Mouse (Mus musculus): ENCODE results near the gene Acsl1. TPM values are rescaled to one million over a fixed set of nuclear protein-coding genes. Genes with fewer than 3 reads are reported as not detected.

Gene Acsl1
- polyA plus RNA-seq, 1 experiment, result 2.6 TPM

DNA sequence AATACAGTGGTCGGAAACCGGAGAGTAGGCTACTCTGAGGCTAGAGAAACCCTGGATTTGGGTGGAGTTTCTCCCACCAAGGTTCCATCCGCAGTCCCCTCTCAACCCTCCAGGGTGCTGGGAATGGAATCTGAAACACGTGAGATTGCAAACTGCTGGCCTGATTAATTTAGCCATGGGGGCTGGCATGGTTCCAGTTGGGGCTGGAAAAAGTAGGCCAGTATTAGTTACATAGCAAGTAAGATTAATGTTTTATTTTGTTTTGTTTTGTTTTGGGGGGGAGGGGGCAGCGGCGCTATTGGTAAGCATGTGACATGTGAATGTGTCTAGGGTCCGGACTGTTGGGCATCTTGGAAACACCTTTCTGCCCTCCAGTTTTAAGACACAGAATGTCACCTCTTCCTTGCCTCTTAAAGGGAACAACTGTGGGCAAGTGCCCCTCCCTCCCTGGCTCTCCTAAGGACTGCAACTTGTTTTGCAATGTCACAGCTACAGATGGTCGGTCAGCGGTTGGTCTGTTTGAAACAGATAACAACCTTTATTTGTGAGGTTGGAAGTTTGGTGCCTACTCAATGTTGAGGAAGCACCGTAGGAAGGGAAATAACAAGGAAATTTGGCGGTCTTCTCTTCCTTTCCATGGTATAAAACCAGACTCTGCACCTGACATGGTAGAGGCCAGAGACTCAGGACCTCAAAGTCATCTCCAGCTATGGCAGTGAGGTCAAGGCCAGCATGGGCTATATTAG is 75.8 kb downstream of the Acsl1 start:
- Histone ChIP-seq H3K9me3 (no peaks in the 10 kb centered on the region), H3K36me3 (replicated peaks; ENCODE audit: low read length) (no peaks in the 10 kb centered on the region), H3K27me3 (replicated peaks) (peaks cover 4% of the 10 kb centered on the region), H3K4me1 (peaks cover 78% of the 10 kb centered on the region), H3K4me3 (replicated peaks) (peak overlapping the region; percentile 82)
- TF ChIP-seq GATA1 (IDR thresholded peaks at IDR 0.05; ENCODE audit: borderline replicate concordance, low read length) (peak; percentile 31; the same call in 1 of the 3 replicates), FLI1 (IDR thresholded peaks at IDR 0.05; ENCODE audit: low read length) (no peak)

DNA sequence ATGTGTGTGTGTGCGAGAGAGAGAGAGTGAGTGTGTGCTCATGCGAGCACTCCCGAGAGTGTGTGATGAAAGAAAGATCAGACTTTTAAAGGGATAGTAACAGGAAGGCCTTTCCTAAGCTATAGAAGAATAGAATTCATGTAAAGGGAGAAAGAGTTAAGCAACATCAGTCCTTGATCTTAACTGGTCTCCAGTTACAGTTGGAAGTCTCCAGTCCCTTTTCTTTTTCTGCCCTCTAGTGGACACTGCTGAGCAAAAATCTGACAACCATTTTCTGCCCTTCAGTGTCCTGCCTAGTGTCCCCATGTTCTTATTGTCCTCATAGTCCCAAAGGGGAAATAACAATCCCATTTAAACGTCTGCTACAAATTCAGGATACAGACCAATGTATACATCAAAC is 76.4 kb downstream of the Acsl1 start:
- TF ChIP-seq FLI1 (IDR thresholded peaks at IDR 0.05; ENCODE audit: low read length), result no peak
- no peak for TF ChIP-seq GATA1 (IDR thresholded peaks at IDR 0.05; ENCODE audit: borderline replicate concordance, low read length)
- no peaks in the 10 kb centered on the region for H3K36me3 ChIP-seq (replicated peaks; ENCODE audit: low read length)
- H3K4me1 ChIP-seq, result peaks cover 73% of the 10 kb centered on the region
- peak overlapping the region; percentile 82 for H3K4me3 ChIP-seq (replicated peaks)
- H3K9me3 ChIP-seq, result no peaks in the 10 kb centered on the region
- peaks cover under 1% of the 10 kb centered on the region for H3K27me3 ChIP-seq (replicated peaks)

DNA sequence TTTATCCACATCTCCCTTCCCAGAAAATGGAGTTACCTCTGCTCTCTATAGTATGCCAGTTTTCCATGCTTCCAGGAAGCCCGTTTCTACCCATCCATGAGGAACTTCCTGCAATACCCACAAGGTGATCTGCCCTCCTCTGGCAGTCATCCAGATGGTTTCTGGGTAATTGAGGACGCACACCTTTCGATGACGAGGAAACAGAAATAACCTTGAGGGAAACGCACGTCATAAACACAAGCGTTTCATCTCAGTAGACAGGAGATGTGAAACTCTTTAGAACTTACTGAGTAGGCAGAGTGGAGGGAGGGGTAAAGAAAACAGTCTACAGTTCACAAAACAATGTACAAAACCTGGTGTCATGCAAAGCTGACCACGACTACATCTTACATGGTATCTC is 79.2 kb downstream of the Acsl1 start:
- Histone ChIP-seq H3K36me3 (replicated peaks; ENCODE audit: low read length) (peaks cover 5% of the 10 kb centered on the region), H3K4me3 (replicated peaks) (no peak overlapping the region), H3K9me3 (no peaks in the 10 kb centered on the region), H3K27me3 (replicated peaks) (no peaks in the 10 kb centered on the region), H3K4me1 (peaks cover 71% of the 10 kb centered on the region)
- no peak for TF ChIP-seq GATA1 (IDR thresholded peaks at IDR 0.05; ENCODE audit: borderline replicate concordance, low read length)

DNA sequence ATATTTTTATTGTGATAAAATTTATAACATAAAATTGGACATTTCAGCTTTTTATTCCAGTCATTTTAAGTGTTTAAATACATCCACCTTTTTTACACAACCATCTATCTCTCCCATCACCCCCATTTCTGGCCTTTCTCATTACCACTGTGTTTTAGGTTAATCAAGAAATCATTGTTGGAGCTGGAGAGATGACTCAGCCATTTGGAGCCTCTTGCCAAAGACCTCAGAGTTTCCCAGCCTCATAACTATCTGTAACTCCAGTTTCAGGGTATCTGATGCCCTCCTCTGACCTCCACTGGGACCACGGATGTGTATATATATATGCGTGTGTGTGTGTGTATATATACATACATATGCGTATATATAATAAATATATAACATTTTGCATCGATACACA is 80.2 kb downstream of the Acsl1 start:
- peaks cover 63% of the 10 kb centered on the region for H3K4me1 ChIP-seq
- H3K27me3 ChIP-seq (replicated peaks), result no peaks in the 10 kb centered on the region
- H3K9me3 ChIP-seq, result no peaks in the 10 kb centered on the region
- H3K36me3 ChIP-seq (replicated peaks; ENCODE audit: low read length), result peaks cover 13% of the 10 kb centered on the region
- TF ChIP-seq GATA1 (IDR thresholded peaks at IDR 0.05; ENCODE audit: borderline replicate concordance, low read length) (no peak), FLI1 (IDR thresholded peaks at IDR 0.05; ENCODE audit: low read length) (no peak)
- peak overlapping the region; percentile 93 for H3K4me3 ChIP-seq (replicated peaks)

DNA sequence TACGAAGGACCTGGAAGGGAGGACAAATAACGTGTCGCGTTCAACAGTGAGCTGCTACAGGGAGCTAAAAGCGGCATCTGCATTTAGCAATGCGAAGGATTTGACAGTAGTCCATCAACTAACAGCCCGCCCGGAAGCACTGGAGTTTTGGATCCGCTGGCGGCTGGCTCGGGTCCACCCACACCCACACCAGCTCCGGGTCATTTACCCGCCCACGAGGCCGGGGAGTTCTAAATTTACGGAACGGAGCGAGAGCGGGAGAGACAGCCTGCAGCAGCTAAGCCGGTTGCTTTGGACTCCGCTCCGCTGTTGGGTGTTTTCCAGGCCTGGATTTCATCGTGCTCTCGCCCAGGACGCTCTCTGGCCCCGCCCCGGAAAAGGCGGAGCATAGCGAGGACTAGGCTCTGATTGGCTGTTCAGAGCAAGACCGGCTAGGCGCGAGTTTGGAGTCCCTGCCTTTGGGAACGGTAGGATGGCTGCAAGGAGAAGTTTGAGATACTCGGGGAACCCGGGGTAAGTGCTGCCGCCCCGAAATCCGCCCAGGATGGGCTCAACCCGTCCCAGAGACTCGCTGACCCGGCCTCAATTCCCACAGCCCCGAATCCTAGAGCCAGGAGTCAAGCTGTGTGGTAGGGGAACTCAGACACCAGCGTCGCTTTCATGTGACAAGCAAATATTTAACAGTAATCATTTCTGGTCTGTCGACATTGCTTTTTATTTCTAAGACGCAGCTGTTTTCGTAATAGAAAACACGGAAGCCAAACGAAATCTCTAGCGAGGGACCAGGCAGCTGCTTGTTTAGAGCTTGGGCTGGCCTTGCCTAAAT is 81.0 kb downstream of the Acsl1 start, which contains the start of gene Cenpu:
Gene Cenpu, plus strand, starts transcription at position 414 of the 826 bp plus-strand sequence.
- H3K4me3 ChIP-seq (replicated peaks), result peak within 1 kb of the TSS; percentile 93
- TF ChIP-seq GATA1 (IDR thresholded peaks at IDR 0.05; ENCODE audit: borderline replicate concordance, low read length) (no peak), FLI1 (IDR thresholded peaks at IDR 0.05; ENCODE audit: low read length) (peak; percentile 64; the same call in 1 of the 2 replicates)
- H3K4me1 ChIP-seq, result peaks cover 55% of the 10 kb centered on the region
- no peaks in the 10 kb centered on the region for H3K27me3 ChIP-seq (replicated peaks)
- no peaks in the 10 kb centered on the region for H3K9me3 ChIP-seq
- peaks cover 19% of the 10 kb centered on the region for H3K36me3 ChIP-seq (replicated peaks; ENCODE audit: low read length)

DNA sequence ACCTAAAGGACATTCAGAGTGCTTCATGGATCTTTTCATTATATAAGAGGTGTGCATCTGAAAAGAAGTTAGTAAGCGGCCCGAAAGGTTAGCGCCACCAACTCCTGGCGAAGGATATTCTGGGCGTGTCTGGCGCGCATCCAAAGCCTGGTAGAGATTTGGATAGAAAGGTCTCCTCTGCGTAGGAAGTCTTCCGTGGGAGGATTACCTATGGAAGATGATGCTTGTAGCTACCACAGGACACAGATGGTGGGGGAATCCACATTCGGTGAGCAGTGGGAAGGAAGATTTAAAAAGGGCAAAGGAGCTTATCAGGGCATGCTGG is 81.6 kb downstream of the Acsl1 start:
- TF ChIP-seq GATA1 (IDR thresholded peaks at IDR 0.05; ENCODE audit: borderline replicate concordance, low read length), result no peak
- no peak for TF ChIP-seq FLI1 (IDR thresholded peaks at IDR 0.05; ENCODE audit: low read length)

DNA sequence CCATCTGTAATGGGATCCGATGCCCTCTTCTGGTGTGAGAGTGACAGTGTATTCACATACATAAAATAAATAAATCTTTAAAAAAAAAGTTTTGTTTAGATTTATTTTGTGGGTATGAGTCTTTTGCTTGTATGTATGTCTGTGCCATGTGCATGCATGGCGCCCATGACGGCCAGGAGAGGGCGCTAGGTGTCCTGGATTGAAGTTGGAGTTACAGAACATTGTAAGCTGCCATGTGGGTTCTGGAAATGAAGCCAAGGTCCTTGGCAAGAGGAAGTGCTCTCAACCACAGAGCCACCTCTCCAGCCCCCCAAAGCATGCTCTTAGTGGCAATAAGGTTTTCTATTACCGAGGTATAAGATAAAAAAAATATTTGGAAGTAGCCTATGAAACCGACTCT is 88.6 kb downstream of the Acsl1 start:
- no peak overlapping the region for H3K4me3 ChIP-seq (replicated peaks)
- no peaks in the 10 kb centered on the region for H3K9me3 ChIP-seq
- H3K36me3 ChIP-seq (replicated peaks; ENCODE audit: low read length), result peaks cover 84% of the 10 kb centered on the region
- H3K4me1 ChIP-seq, result peaks cover 18% of the 10 kb centered on the region
- no peaks in the 10 kb centered on the region for H3K27me3 ChIP-seq (replicated peaks)
- TF ChIP-seq FLI1 (IDR thresholded peaks at IDR 0.05; ENCODE audit: low read length) (no peak), GATA1 (IDR thresholded peaks at IDR 0.05; ENCODE audit: borderline replicate concordance, low read length) (no peak)

More for the DNA sequence above, 81.6 kb downstream of the Acsl1 start:
- no peaks in the 10 kb centered on the region for H3K27me3 ChIP-seq (replicated peaks)
- H3K4me1 ChIP-seq, result peaks cover 49% of the 10 kb centered on the region
- H3K4me3 ChIP-seq (replicated peaks), result peak overlapping the region; percentile 93
- no peaks in the 10 kb centered on the region for H3K9me3 ChIP-seq
- peaks cover 25% of the 10 kb centered on the region for H3K36me3 ChIP-seq (replicated peaks; ENCODE audit: low read length)

DNA sequence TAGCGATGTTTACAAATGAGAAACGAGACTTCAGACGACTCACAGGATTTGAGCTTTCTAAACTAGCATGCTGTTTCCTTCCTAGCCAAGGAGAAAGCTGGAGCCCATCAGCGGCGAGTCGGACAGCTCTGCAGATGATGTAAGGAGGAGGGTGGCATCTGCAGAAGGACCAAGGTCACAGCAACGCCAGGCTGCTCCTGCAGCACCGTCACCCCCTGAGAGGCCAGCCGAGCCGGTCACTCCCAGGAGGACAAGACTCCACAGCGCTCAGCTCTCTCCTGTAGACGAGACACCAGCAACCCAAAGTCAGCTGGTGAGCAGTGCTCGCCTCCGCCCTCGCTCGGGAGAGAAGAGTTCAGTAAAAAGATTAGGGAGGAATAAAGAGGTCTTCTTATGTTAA is 91.5 kb downstream of the Acsl1 start:
- peaks cover 75% of the 10 kb centered on the region for H3K36me3 ChIP-seq (replicated peaks; ENCODE audit: low read length)

DNA sequence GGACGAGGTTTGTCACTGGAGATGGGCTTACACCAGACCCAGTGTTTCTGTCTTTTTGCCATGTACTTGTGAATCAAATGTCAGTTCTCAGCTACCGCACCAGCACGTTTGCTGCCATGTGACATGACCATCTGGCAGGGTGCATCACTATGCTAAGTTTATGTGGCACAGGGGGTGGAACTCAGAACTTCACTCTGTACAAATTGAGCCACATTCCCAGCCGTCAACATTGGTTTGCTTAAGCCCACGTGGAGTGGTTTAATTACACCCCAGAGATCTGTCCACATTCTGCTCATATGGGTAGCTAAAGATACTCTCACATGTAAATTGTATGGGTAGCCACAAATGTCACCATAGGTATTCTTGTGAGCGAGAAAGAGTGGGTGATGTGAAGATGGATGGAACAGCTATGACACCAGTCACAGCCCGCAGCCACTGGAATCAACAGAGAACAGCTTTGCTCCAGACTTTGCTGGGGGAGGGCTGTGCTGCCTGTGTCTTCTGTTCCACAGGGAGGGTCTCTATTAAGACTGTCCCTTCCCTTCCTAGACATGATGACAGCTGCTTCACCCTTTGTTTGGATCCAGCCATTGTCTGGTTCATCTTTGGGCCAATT is 96.2 kb downstream of the Acsl1 start:
- no peaks in the 10 kb centered on the region for H3K9me3 ChIP-seq
- H3K36me3 ChIP-seq (replicated peaks; ENCODE audit: low read length), result peaks cover 61% of the 10 kb centered on the region
- no peak for TF ChIP-seq FLI1 (IDR thresholded peaks at IDR 0.05; ENCODE audit: low read length)
- TF ChIP-seq GATA1 (IDR thresholded peaks at IDR 0.05; ENCODE audit: borderline replicate concordance, low read length), result no peak
- H3K4me3 ChIP-seq (replicated peaks), result no peak overlapping the region
- H3K27me3 ChIP-seq (replicated peaks), result no peaks in the 10 kb centered on the region
- peaks cover 14% of the 10 kb centered on the region; the same call in 1 of the 2 replicates for H3K4me1 ChIP-seq

More for the DNA sequence above, 91.5 kb downstream of the Acsl1 start:
- TF ChIP-seq FLI1 (IDR thresholded peaks at IDR 0.05; ENCODE audit: low read length) (no peak), GATA1 (IDR thresholded peaks at IDR 0.05; ENCODE audit: borderline replicate concordance, low read length) (no peak)
- H3K4me1 ChIP-seq, result peaks cover 20% of the 10 kb centered on the region
- H3K27me3 ChIP-seq (replicated peaks), result no peaks in the 10 kb centered on the region
- no peak overlapping the region for H3K4me3 ChIP-seq (replicated peaks)
- no peaks in the 10 kb centered on the region for H3K9me3 ChIP-seq
